Mouse (Mus musculus) kidney, adult 9 months (tissue): ENCODE measurements around the gene Lat.
"Not testable (repeated sequence)": the region's sequence is repeated elsewhere in the genome, so short reads cannot be mapped to it uniquely, and the experiment has no call there.

ENCODE experiments used
- DNase-seq: peaks from one replicate; pipeline ENCODE4 v3.0.0; 2022

The Lat gene

GRCm38 (mm10) chr7:126369393-126369792 is at the start of gene Lat:
Gene Lat (minus strand): TSS chr7:126369570.
- DNase-seq, result no peak

GRCm38 (mm10) chr7:126418496-126418895 is 49.1 kb upstream of the Lat start:
- no peak for DNase-seq

- DNase-seq, result no peak
Measured at GRCm38 (mm10) chr7:126417606-126418005, 48.2 kb upstream of the Lat start.

- no peak for DNase-seq
Measured at GRCm38 (mm10) chr7:126417045-126417444, 47.7 kb upstream of the Lat start.

- DNase-seq, result no peak
Measured at GRCm38 (mm10) chr7:126416615-126417014, 47.2 kb upstream of the Lat start.

- DNase-seq, result no peak
Measured at GRCm38 (mm10) chr7:126414725-126415124, 45.4 kb upstream of the Lat start, which contains the start of gene Cd19. Gene Cd19 (minus strand): TSS chr7:126414889.

GRCm38 (mm10) chr7:126411061-126411460 is 41.7 kb upstream of the Lat start:
- no peak for DNase-seq

- DNase-seq, result no peak
Measured at GRCm38 (mm10) chr7:126408686-126409085, 39.3 kb upstream of the Lat start.

- DNase-seq, result not testable (repeated sequence)
Measured at GRCm38 (mm10) chr7:126402518-126402917, 33.1 kb upstream of the Lat start.

- peak; percentile 84 for DNase-seq
Measured at GRCm38 (mm10) chr7:126399548-126399947, 30.2 kb upstream of the Lat start.

GRCm38 (mm10) chr7:126397822-126398221 is 28.5 kb upstream of the Lat start:
- DNase-seq, result no peak

- DNase-seq, result peak; percentile 13
Measured at GRCm38 (mm10) chr7:126397221-126397620, 27.9 kb upstream of the Lat start.

- peak; percentile 99 for DNase-seq
Measured at GRCm38 (mm10) chr7:126396298-126397119, 27.1 kb upstream of the Lat start, which contains the start of gene Nfatc2ip. Gene Nfatc2ip (minus strand): TSS chr7:126396737.

GRCm38 (mm10) chr7:126392086-126392884 is 22.9 kb upstream of the Lat start:
- not testable (repeated sequence) for DNase-seq

GRCm38 (mm10) chr7:126388185-126388584 is 18.8 kb upstream of the Lat start:
- DNase-seq, result no peak

GRCm38 (mm10) chr7:126383565-126383964 is 14.2 kb upstream of the Lat start:
- DNase-seq, result no peak

GRCm38 (mm10) chr7:126377278-126378158 is 8.1 kb upstream of the Lat start, which contains the start of gene Spns1:
Gene Spns1 (minus strand): TSS chr7:126377450.
- DNase-seq, result peak; percentile 99

GRCm38 (mm10) chr7:126376903-126377277 is 7.5 kb upstream of the Lat start:
- no peak for DNase-seq

- DNase-seq, result no peak
Measured at GRCm38 (mm10) chr7:126375012-126375411, 5.6 kb upstream of the Lat start.

- DNase-seq, result no peak
Measured at GRCm38 (mm10) chr7:126374526-126374925, 5.2 kb upstream of the Lat start.

- DNase-seq, result no peak
Measured at GRCm38 (mm10) chr7:126373007-126373406, 3.6 kb upstream of the Lat start.

- DNase-seq, result no peak
Measured at GRCm38 (mm10) chr7:126368367-126368766, 1.0 kb downstream of the Lat start.

GRCm38 (mm10) chr7:126367636-126368035 is 1.7 kb downstream of the Lat start:
- DNase-seq, result no peak
